12 mouse cellular contexts compared by ENCODE assay signal in the genomic region with DNA sequence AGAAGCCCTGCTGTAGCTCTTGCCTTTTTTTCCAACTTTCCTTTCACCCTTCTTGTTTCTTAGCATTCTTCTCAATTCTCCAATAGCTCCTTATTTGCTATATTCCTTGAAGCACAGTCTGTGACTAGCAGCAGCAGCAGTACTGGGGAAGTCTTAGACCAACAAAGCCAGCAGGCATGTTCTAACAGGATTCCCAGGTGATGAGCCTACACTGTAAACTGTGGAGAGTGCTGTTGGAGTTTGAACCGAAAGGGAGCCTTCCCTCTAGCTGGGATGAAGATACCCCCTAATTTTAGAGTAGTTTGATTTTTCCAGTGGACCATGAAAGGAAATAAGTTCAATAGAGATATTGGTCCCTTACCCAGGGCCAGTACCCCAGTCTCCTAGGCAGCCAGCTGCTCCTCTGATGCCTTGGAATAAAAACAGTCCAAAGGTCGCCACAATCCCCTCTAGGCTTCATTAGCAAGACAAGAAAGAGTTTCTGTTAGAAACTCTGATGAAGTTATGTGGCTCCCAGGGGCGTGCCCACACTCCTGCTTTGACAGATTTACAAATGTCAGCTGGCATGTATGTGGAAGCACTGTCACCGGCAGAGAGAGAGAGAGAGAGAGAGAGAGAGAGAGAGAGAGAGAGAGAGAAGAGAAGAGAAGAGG. TPM values are rescaled to one million over a fixed set of nuclear protein-coding genes. Genes with fewer than 3 reads are reported as not detected.
DNase-seq lines count a peak whose midpoint lies in the region; ATAC-seq and TF ChIP-seq lines count a peak whose summit lies in the region.
"Had no signal": no experiment of that assay in that cellular context is flagged by ENCODE, and none has a peak within 500 bp of the region (broad histone marks: within the 10 kb centered on the region; RNA-seq: fewer than 3 reads in every experiment).

No protein-coding gene starts in this region.

- no peak overlapping the region for H3K9ac ChIP-seq in forebrain, embryonic 14.5 days (ENCODE audit: low read length)
- H3K9ac ChIP-seq in forebrain, postnatal 0 days: no peak overlapping the region
- no peak overlapping the region for H3K9ac ChIP-seq in embryonic facial prominence, embryonic 11.5 days (replicated peaks; ENCODE audit: low read length)
- H3K9ac ChIP-seq in midbrain, embryonic 14.5 days (replicated peaks; ENCODE audit: low read length): no peak overlapping the region
- H3K9ac ChIP-seq: heart, embryonic 13.5 days had no signal

- H3K9me3 ChIP-seq in forebrain, embryonic 14.5 days (replicated peaks; ENCODE audit: control insufficient read depth, low read length): no peaks in the 10 kb centered on the region; the same call in 1 of the 2 replicates
- H3K9me3 ChIP-seq in forebrain, postnatal 0 days (ENCODE audit: low read length): 0 out of 2 replicates have a peak, but pooled peaks cover 4% of the 10 kb centered on the region
- no peaks in the 10 kb centered on the region for H3K9me3 ChIP-seq in embryonic facial prominence, embryonic 11.5 days (replicated peaks; ENCODE audit: control insufficient read depth, low read length)
- no peaks in the 10 kb centered on the region for H3K9me3 ChIP-seq in midbrain, embryonic 14.5 days (ENCODE audit: control insufficient read depth, low read length)
- H3K9me3 ChIP-seq: heart, embryonic 13.5 days had no signal

- no peak overlapping the region for H3K4me2 ChIP-seq in forebrain, embryonic 14.5 days (ENCODE audit: low read length)
- H3K4me2 ChIP-seq in forebrain, postnatal 0 days (ENCODE audit: low read depth): no peak overlapping the region
- H3K4me2 ChIP-seq in embryonic facial prominence, embryonic 11.5 days (ENCODE audit: low read depth, low read length): no peak overlapping the region
- no peak overlapping the region for H3K4me2 ChIP-seq in midbrain, embryonic 14.5 days (ENCODE audit: low read length)
- H3K4me2 ChIP-seq: heart, embryonic 13.5 days had no signal

- ATAC-seq in forebrain, embryonic 14.5 days: peak; percentile 63
- no peak for ATAC-seq in forebrain, postnatal 0 days
- no peak for ATAC-seq in embryonic facial prominence, embryonic 11.5 days (replicated peaks; ENCODE audit: insufficient number of reproducible peaks, low FRiP score, low TSS enrichment, low read depth)
- ATAC-seq in midbrain, embryonic 14.5 days (ENCODE audit: low FRiP score, low TSS enrichment): peak; percentile 40; the same call in 1 of the 2 replicates
- ATAC-seq: inflammation-experienced regulatory T-cells, adult 6 months had no signal

- no peaks in the 10 kb centered on the region for H3K27me3 ChIP-seq in forebrain, embryonic 14.5 days (replicated peaks; ENCODE audit: control insufficient read depth, insufficient read depth, low read length)
- no peaks in the 10 kb centered on the region for H3K27me3 ChIP-seq in forebrain, postnatal 0 days (ENCODE audit: insufficient read depth, low read length)
- no peaks in the 10 kb centered on the region for H3K27me3 ChIP-seq in embryonic facial prominence, embryonic 11.5 days (ENCODE audit: control insufficient read depth, insufficient read depth, low read length)
- no peaks in the 10 kb centered on the region for H3K27me3 ChIP-seq in midbrain, embryonic 14.5 days (ENCODE audit: control insufficient read depth, insufficient read depth, low read length)

- H3K36me3 ChIP-seq in forebrain, embryonic 14.5 days (ENCODE audit: control insufficient read depth, insufficient read depth, low read length): no peaks in the 10 kb centered on the region
- H3K36me3 ChIP-seq in forebrain, postnatal 0 days (ENCODE audit: insufficient read depth): no peaks in the 10 kb centered on the region
- H3K36me3 ChIP-seq in embryonic facial prominence, embryonic 11.5 days (replicated peaks; ENCODE audit: control insufficient read depth, insufficient read depth, low read depth, low read length): no peaks in the 10 kb centered on the region
- no peaks in the 10 kb centered on the region for H3K36me3 ChIP-seq in midbrain, embryonic 14.5 days (ENCODE audit: control insufficient read depth, insufficient read depth, low read length)
- H3K36me3 ChIP-seq: heart, embryonic 13.5 days had no signal

- TF ChIP-seq CTCF in forebrain, postnatal 0 days (IDR thresholded peaks at IDR 0.05; ENCODE audit: low read depth): no peak

- H3K4me3 ChIP-seq in forebrain, embryonic 14.5 days (ENCODE audit: low read depth, low read length): no peak overlapping the region
- H3K4me3 ChIP-seq in forebrain, postnatal 0 days (ENCODE audit: low read depth, low read length): no peak overlapping the region
- H3K4me3 ChIP-seq in embryonic facial prominence, embryonic 11.5 days (ENCODE audit: low read depth, low read length): no peak overlapping the region
- H3K4me3 ChIP-seq in midbrain, embryonic 14.5 days (replicated peaks; ENCODE audit: low read depth, low read length): no peak overlapping the region
- H3K4me3 ChIP-seq: heart, embryonic 13.5 days had no signal

- no peaks in the 10 kb centered on the region for H3K4me1 ChIP-seq in forebrain, embryonic 14.5 days (ENCODE audit: control insufficient read depth, insufficient read depth, low read length)
- H3K4me1 ChIP-seq in forebrain, postnatal 0 days (ENCODE audit: insufficient read depth): no peaks in the 10 kb centered on the region
- H3K4me1 ChIP-seq in embryonic facial prominence, embryonic 11.5 days (ENCODE audit: control insufficient read depth, insufficient read depth, low read length): no peaks in the 10 kb centered on the region
- H3K4me1 ChIP-seq in midbrain, embryonic 14.5 days (ENCODE audit: control insufficient read depth, insufficient read depth, low read length): peaks cover 10% of the 10 kb centered on the region; the same call in 1 of the 2 replicates
- H3K4me1 ChIP-seq: heart, embryonic 13.5 days had no signal

- H3K27ac ChIP-seq in forebrain, embryonic 14.5 days (ENCODE audit: low read depth, low read length): no peak overlapping the region
- no peak overlapping the region for H3K27ac ChIP-seq in forebrain, postnatal 0 days (ENCODE audit: low read depth, low read length)
- no peak overlapping the region for H3K27ac ChIP-seq in embryonic facial prominence, embryonic 11.5 days (replicated peaks; ENCODE audit: low read depth, low read length)
- H3K27ac ChIP-seq in midbrain, embryonic 14.5 days (replicated peaks; ENCODE audit: low read depth, low read length): no peak overlapping the region
- H3K27ac ChIP-seq: heart, embryonic 13.5 days had no signal

- WGBS in forebrain, embryonic 14.5 days: 7% methylated on average over 3 of the region's 4 CpGs
- WGBS in forebrain, postnatal 0 days: 7% methylated on average over 3 of the region's 4 CpGs
- WGBS in embryonic facial prominence, embryonic 11.5 days: 8% methylated on average over 3 of the region's 4 CpGs
- 6% methylated on average over 4 of the region's 4 CpGs for WGBS in midbrain, embryonic 14.5 days

- peak; percentile 48 for DNase-seq in forebrain, embryonic 14.5 days (ENCODE audit: low spot score)
- DNase-seq in forebrain, postnatal 0 days: no peak
- peak; percentile 59 for DNase-seq in ES-CJ7 (ENCODE audit: low read depth, low spot score)
- peak; percentile 15 for DNase-seq in embryonic facial prominence, embryonic 11.5 days (ENCODE audit: low spot score)
- peak; percentile 67 for DNase-seq in midbrain, embryonic 14.5 days
- no peak for DNase-seq in gastrocnemius, postnatal 10 days
- DNase-seq in layer of hippocampus, adult 11-12 months (ENCODE audit: low spot score): no peak
- no peak for DNase-seq in frontal cortex, postnatal 10 days (ENCODE audit: low spot score in 2 of 2)
- DNase-seq: adrenal gland, postnatal 10 days; right cerebral cortex, postnatal 14 days had no signal

RNA-seq across cellular contexts. Expression of a gene that starts 46.7 kb away (rescaled TPM):
- 1.9 TPM in 2 replicates for polyA plus RNA-seq in forebrain, embryonic 14.5 days (2014; fragmentation: Nextera tagmentation; extraction: Ambion mirVana)
- total RNA-seq in forebrain, postnatal 0 days (2014; rRNA removed): 6.2 TPM in 2 replicates
- 2.0 and 2.5 TPM in 2 replicates for polyA plus RNA-seq in forebrain, postnatal 0 days (2015; fragmentation: Nextera tagmentation; extraction: Ambion mirVana)
- 8.6 and 8.8 TPM in 2 replicates for polyA plus RNA-seq in embryonic facial prominence, embryonic 11.5 days (2014; fragmentation: Nextera tagmentation; extraction: Ambion mirVana)
- 1.8 and 3.0 TPM in 2 replicates for polyA plus RNA-seq in midbrain, embryonic 14.5 days (2014; fragmentation: Nextera tagmentation; extraction: Ambion mirVana)
- 100 to 1,000 TPM; 332 to 359 TPM for total RNA-seq in gastrocnemius, postnatal 10 days (2021)

Comparison
In these comparisons a context has a peak if more than half of its experiments do, and no peak if none do; other contexts are left out.
1. ATAC-seq: peak in forebrain, embryonic 14.5 days (single experiment) and midbrain, embryonic 14.5 days (single experiment); none in forebrain, postnatal 0 days (single experiment) and embryonic facial prominence, embryonic 11.5 days (single experiment).
2. DNase-seq: peak in forebrain, embryonic 14.5 days (single experiment), ES-CJ7 (single experiment), embryonic facial prominence, embryonic 11.5 days (single experiment) and midbrain, embryonic 14.5 days (single experiment); none in forebrain, postnatal 0 days (single experiment), gastrocnemius, postnatal 10 days (single experiment), layer of hippocampus, adult 11-12 months (single experiment) and frontal cortex, postnatal 10 days (0 of 2).